Mouse (Mus musculus): Measurements from ENCODE around the gene D230025D16Rik. TPM values are rescaled to one million over a fixed set of nuclear protein-coding genes. Genes with fewer than 3 reads are reported as not detected.

The D230025D16Rik gene
- polyA plus RNA-seq, 1 experiment from 2014 or later: 19.1 TPM

- 2% methylated on average over 42 of the region's 42 CpGs for WGBS
- peak; percentile 74 for DNase-seq (ENCODE audit: low spot score)
- Histone ChIP-seq H3K36me3 (ENCODE audit: control insufficient read depth, insufficient read depth, low read length) (no peaks in the 10 kb centered on the region; the same call in 1 of the 2 replicates), H3K9ac (ENCODE audit: low read length) (peak within 1 kb of the TSS; percentile 48), H3K4me3 (ENCODE audit: low read depth, low read length) (peak within 1 kb of the TSS; percentile 40), H3K4me1 (replicated peaks; ENCODE audit: control insufficient read depth, insufficient read depth) (0 out of 2 replicates have a peak, but pooled peaks cover 9% of the 10 kb centered on the region), H3K27ac (replicated peaks) (no peak within 1 kb of the TSS; the same call in 1 of the 2 replicates), H3K9me3 (ENCODE audit: control insufficient read depth, low read length) (no peaks in the 10 kb centered on the region), H3K4me2 (replicated peaks; ENCODE audit: low read depth) (peak within 1 kb of the TSS; percentile 73), H3K27me3 (ENCODE audit: control insufficient read depth, insufficient read depth, low read length) (peaks cover 4% of the 10 kb centered on the region; the same call in 1 of the 2 replicates)
- no peak for TF ChIP-seq EP300 (optimal IDR thresholded peaks at IDR 0.05)
- TF ChIP-seq CTCF (IDR thresholded peaks at IDR 0.05; ENCODE audit: low read depth): no peak
- peak; percentile 45 for ATAC-seq (ENCODE audit: low FRiP score, low TSS enrichment)
These were observed 44.6 kb downstream of the D230025D16Rik start, which contains the start of gene Hsf4 for GRCm38 (mm10) chr8:105269461-105269947. Hsf4 (plus strand) TSS chr8:105269801.

GRCm38 (mm10) chr8:105270101-105270915 lies 45.4 kb downstream of the D230025D16Rik start:
- 13% methylated on average over 39 of the region's 39 CpGs for WGBS
- Histone ChIP-seq H3K4me2 (replicated peaks; ENCODE audit: low read depth) (peak overlapping the region; percentile 73), H3K27ac (replicated peaks) (no peak overlapping the region), H3K27me3 (ENCODE audit: control insufficient read depth, insufficient read depth, low read length) (peaks cover 4% of the 10 kb centered on the region; the same call in 1 of the 2 replicates), H3K4me1 (replicated peaks; ENCODE audit: control insufficient read depth, insufficient read depth) (0 out of 2 replicates have a peak, but pooled peaks cover 5% of the 10 kb centered on the region), H3K4me3 (ENCODE audit: low read depth, low read length) (peak overlapping the region; percentile 40), H3K9ac (ENCODE audit: low read length) (no peak overlapping the region), H3K36me3 (ENCODE audit: control insufficient read depth, insufficient read depth, low read length) (no peaks in the 10 kb centered on the region; the same call in 1 of the 2 replicates), H3K9me3 (ENCODE audit: control insufficient read depth, low read length) (no peaks in the 10 kb centered on the region)
- ATAC-seq (ENCODE audit: low FRiP score, low TSS enrichment) (0 out of 2 replicates have a peak, but pooled peaks have one; percentile 1), DNase-seq (ENCODE audit: low spot score) (peak; percentile 40)
- TF ChIP-seq CTCF (IDR thresholded peaks at IDR 0.05; ENCODE audit: low read depth) (no peak), EP300 (optimal IDR thresholded peaks at IDR 0.05) (no peak)

GRCm38 (mm10) chr8:105270916-105271186 lies 45.9 kb downstream of the D230025D16Rik start:
- no peak overlapping the region for H3K4me3 ChIP-seq (ENCODE audit: low read depth, low read length)
- 12% methylated on average over 11 of the region's 11 CpGs for WGBS
- no peak overlapping the region for H3K9ac ChIP-seq (ENCODE audit: low read length)

GRCm38 (mm10) chr8:105275387-105275786 lies 50.4 kb downstream of the D230025D16Rik start:
- Histone ChIP-seq H3K4me2 (replicated peaks; ENCODE audit: low read depth) (peak overlapping the region; percentile 67; the same call in 1 of the 2 replicates), H3K36me3 (ENCODE audit: control insufficient read depth, insufficient read depth, low read length) (no peaks in the 10 kb centered on the region), H3K4me3 (ENCODE audit: low read depth, low read length) (peak overlapping the region; percentile 40; the same call in 1 of the 2 replicates), H3K4me1 (replicated peaks; ENCODE audit: control insufficient read depth, insufficient read depth) (no peaks in the 10 kb centered on the region; the same call in 1 of the 2 replicates), H3K27ac (replicated peaks) (no peak overlapping the region), H3K27me3 (ENCODE audit: control insufficient read depth, insufficient read depth, low read length) (peaks cover 2% of the 10 kb centered on the region; the same call in 1 of the 2 replicates), H3K9ac (ENCODE audit: low read length) (no peak overlapping the region), H3K9me3 (ENCODE audit: control insufficient read depth, low read length) (no peaks in the 10 kb centered on the region)
- TF ChIP-seq EP300 (optimal IDR thresholded peaks at IDR 0.05) (no peak), CTCF (IDR thresholded peaks at IDR 0.05; ENCODE audit: low read depth) (no peak)
- ATAC-seq (ENCODE audit: low FRiP score, low TSS enrichment) (no peak), DNase-seq (ENCODE audit: low spot score) (no peak)
- WGBS: 16% methylated on average over 11 of the region's 11 CpGs

More at GRCm38 (mm10) chr8:105270916-105271186, 45.9 kb downstream of the D230025D16Rik start:
- no peak overlapping the region for H3K4me2 ChIP-seq (replicated peaks; ENCODE audit: low read depth)
- no peak overlapping the region for H3K27ac ChIP-seq (replicated peaks)
- H3K9me3 ChIP-seq (ENCODE audit: control insufficient read depth, low read length): no peaks in the 10 kb centered on the region
- DNase-seq (ENCODE audit: low spot score) (no peak), ATAC-seq (ENCODE audit: low FRiP score, low TSS enrichment) (no peak)
- H3K27me3 ChIP-seq (ENCODE audit: control insufficient read depth, insufficient read depth, low read length): peaks cover 4% of the 10 kb centered on the region; the same call in 1 of the 2 replicates
- H3K4me1 ChIP-seq (replicated peaks; ENCODE audit: control insufficient read depth, insufficient read depth): peaks cover 5% of the 10 kb centered on the region; the same call in 1 of the 2 replicates
- no peaks in the 10 kb centered on the region; the same call in 1 of the 2 replicates for H3K36me3 ChIP-seq (ENCODE audit: control insufficient read depth, insufficient read depth, low read length)
- TF ChIP-seq CTCF (IDR thresholded peaks at IDR 0.05; ENCODE audit: low read depth): no peak
- no peak for TF ChIP-seq EP300 (optimal IDR thresholded peaks at IDR 0.05)

DNA sequence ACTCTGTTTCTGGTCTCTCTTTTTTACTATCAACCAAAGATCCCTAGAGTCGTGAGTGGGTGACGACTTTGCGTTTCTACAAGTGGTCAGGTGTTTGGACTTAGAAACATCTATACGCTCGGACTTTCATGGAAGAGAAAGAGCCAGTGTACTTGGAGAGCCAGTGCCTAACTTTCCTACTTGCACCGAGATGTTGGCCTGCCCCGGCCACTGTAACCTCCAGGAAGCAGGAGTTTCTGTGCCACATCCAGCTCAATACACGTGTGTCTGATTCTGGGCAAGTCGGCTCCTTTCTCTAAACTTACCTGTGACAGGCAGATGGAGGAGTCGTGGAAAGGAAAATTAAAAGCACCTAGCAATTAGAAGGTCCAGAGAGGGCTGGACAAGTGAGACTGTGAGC lies 50.9 kb downstream of the D230025D16Rik start, which contains the start of gene Nol3:
Gene Nol3 (plus strand): TSS at position 301 of the 400 bp plus-strand sequence.
- no peaks in the 10 kb centered on the region; the same call in 1 of the 2 replicates for H3K4me1 ChIP-seq (replicated peaks; ENCODE audit: control insufficient read depth, insufficient read depth)
- peak within 1 kb of the TSS; percentile 40 for H3K4me3 ChIP-seq (ENCODE audit: low read depth, low read length)
- H3K9me3 ChIP-seq (ENCODE audit: control insufficient read depth, low read length): no peaks in the 10 kb centered on the region
- no peak for TF ChIP-seq EP300 (optimal IDR thresholded peaks at IDR 0.05)
- TF ChIP-seq CTCF (IDR thresholded peaks at IDR 0.05; ENCODE audit: low read depth): no peak
- H3K4me2 ChIP-seq (replicated peaks; ENCODE audit: low read depth): peak within 1 kb of the TSS; percentile 67
- ATAC-seq (ENCODE audit: low FRiP score, low TSS enrichment) (no peak), DNase-seq (ENCODE audit: low spot score) (no peak)
- H3K27ac ChIP-seq (replicated peaks): no peak within 1 kb of the TSS
- H3K27me3 ChIP-seq (ENCODE audit: control insufficient read depth, insufficient read depth, low read length): peaks cover 2% of the 10 kb centered on the region; the same call in 1 of the 2 replicates
- WGBS: 7% methylated on average over 10 of the region's 10 CpGs
- H3K9ac ChIP-seq (ENCODE audit: low read length): peak within 1 kb of the TSS; percentile 41
- no peaks in the 10 kb centered on the region for H3K36me3 ChIP-seq (ENCODE audit: control insufficient read depth, insufficient read depth, low read length)

Measured in stomach, postnatal 0 days (tissue).